Comparison of ENCODE assay signal across 9 mouse cellular contexts in the genomic region with DNA sequence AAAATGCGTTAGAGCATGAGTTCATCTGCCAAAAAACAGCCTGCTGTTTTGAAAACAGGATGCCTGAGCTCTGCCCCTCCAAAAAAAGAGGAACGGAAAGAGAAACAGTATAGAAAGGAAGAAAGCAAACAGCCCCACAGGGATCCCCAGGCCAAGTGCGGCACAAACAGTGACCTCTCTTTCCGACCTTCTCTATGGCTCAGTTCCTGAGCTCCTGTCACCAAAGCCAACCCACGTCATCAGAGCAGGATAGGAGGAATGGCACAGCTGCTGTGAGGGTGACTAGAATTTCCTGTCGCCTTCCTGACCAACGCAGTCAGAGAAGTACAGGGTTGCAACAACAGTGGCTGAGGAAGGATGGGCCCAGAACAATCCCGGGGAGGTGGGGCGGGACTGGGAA.
DNase-seq lines count a peak whose midpoint lies in the region; ATAC-seq lines count a peak whose summit lies in the region.
"Had no signal": no experiment of that assay in that cellular context is flagged by ENCODE, and none has a peak within 500 bp of the region (broad histone marks: within the 10 kb centered on the region; RNA-seq: fewer than 3 reads in every experiment).

No protein-coding gene starts in this region.

- peaks cover 78% of the 10 kb centered on the region for H3K4me1 ChIP-seq in megakaryocyte, embryonic 14.5 days
- H3K4me1 ChIP-seq in midbrain, embryonic 13.5 days (replicated peaks) = peaks cover 19% of the 10 kb centered on the region

- H3K36me3 ChIP-seq in megakaryocyte, embryonic 14.5 days (replicated peaks; ENCODE audit: low read length) = peaks cover 18% of the 10 kb centered on the region
- H3K36me3 ChIP-seq in midbrain, embryonic 13.5 days = no peaks in the 10 kb centered on the region
- H3K36me3 ChIP-seq: stomach, embryonic 15.5 days had no signal

- DNase-seq in cerebellum, adult 9-10 months = peak; percentile 50
- no peak for DNase-seq in cerebellum, adult 8-10 months
- DNase-seq in gastrocnemius, postnatal 36 days = peak; percentile 61 to 70
- DNase-seq in kidney, postnatal 10 days = peak; percentile 61
- DNase-seq in frontal cortex, adult 2 months (ENCODE audit: extremely low spot score in 1 of 2, low spot score in 1 of 2) = no peak
- no peak for DNase-seq in urinary bladder, postnatal 4 days (ENCODE audit: low spot score in 2 of 2)

- H3K9me3 ChIP-seq in megakaryocyte, embryonic 14.5 days = no peaks in the 10 kb centered on the region
- no peaks in the 10 kb centered on the region for H3K9me3 ChIP-seq in midbrain, embryonic 13.5 days
- H3K9me3 ChIP-seq: stomach, embryonic 15.5 days had no signal

- H3K27me3 ChIP-seq in megakaryocyte, embryonic 14.5 days (replicated peaks) = no peaks in the 10 kb centered on the region
- H3K27me3 ChIP-seq in midbrain, embryonic 13.5 days = peaks cover 16% of the 10 kb centered on the region; the same call in 1 of the 2 replicates
- H3K27me3 ChIP-seq: stomach, embryonic 15.5 days had no signal

- 68% methylated on average over 9 of the region's 9 CpGs for WGBS in midbrain, embryonic 13.5 days

- H3K27ac ChIP-seq in midbrain, embryonic 13.5 days = no peak overlapping the region
- H3K27ac ChIP-seq: stomach, embryonic 15.5 days had no signal

- no peak for ATAC-seq in midbrain, embryonic 13.5 days

- intact Hi-C loops in gastrocnemius, postnatal 36 days (cut with DNase I) = loop anchor here (1.0 kb wide), 1 partner anchor 63 kb away; no protein-coding TSS in a partner anchor

- H3K9ac ChIP-seq in midbrain, embryonic 13.5 days (replicated peaks) = no peak overlapping the region
- H3K9ac ChIP-seq: stomach, embryonic 15.5 days had no signal

- no peak overlapping the region for H3K4me2 ChIP-seq in midbrain, embryonic 13.5 days (replicated peaks)

- peak overlapping the region; percentile 83 for H3K4me3 ChIP-seq in megakaryocyte, embryonic 14.5 days (replicated peaks)
- H3K4me3 ChIP-seq in midbrain, embryonic 13.5 days (replicated peaks) = no peak overlapping the region
- H3K4me3 ChIP-seq: stomach, embryonic 15.5 days had no signal

Comparison
In these comparisons a context has a peak if more than half of its experiments do, and no peak if none do; other contexts are left out.
1. DNase-seq: peak in cerebellum, adult 9-10 months (single experiment), gastrocnemius, postnatal 36 days (2 of 2) and kidney, postnatal 10 days (single experiment); none in cerebellum, adult 8-10 months (single experiment), frontal cortex, adult 2 months (0 of 2) and urinary bladder, postnatal 4 days (0 of 2).